Mouse (Mus musculus) lung, adult 18-20 months (tissue): Measurements from ENCODE around the gene Fam181a.

Source experiments
- DNase-seq, 2 experiments: peaks; one replicate each; pipeline ENCODE4 v3.0.0; 2022; ENCODE audit warnings: mixed read lengths in 2 of 2

The Fam181a gene

DNA sequence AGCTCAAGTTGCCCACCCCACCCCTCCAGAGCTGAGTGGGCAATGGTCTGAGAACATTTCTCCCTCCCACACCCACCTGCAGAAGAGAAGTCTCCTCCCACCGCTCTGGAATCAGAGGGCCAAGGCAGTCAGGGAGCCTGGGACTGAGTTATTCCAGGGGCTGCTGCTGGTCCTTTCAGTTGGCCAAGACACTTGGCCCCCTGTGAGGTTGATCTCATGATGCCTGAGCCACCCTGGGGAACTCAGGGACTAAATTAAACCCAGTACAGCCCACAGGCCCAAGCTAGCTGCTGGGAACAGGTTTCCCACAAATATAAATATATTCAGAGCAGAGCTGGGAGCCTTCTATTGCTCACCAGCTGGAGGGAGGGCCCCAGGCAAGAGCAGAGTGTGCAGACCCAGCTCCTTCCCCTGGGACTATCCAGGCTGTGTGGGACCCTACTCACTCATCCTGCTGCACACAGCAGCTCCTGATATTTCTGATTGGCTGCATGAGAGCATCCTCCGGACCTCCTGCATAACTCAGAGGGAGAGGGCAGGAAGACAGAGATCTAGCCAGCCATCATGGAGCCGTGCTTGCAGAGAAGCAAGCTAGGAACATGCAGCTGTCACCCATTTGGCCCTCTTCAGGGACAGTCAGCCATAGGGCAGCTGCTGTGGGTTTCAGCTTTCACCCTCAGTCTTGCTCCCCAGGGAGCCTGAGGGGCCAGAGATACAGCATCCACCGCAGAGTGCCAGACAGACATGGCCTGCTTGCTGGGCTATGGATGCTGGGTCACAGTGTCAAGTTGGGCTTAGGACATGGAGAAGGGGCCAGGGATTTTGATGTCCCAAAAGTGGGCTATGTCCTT lies 48.4 kb downstream of the Fam181a start:
- DNase-seq = no peak

DNA sequence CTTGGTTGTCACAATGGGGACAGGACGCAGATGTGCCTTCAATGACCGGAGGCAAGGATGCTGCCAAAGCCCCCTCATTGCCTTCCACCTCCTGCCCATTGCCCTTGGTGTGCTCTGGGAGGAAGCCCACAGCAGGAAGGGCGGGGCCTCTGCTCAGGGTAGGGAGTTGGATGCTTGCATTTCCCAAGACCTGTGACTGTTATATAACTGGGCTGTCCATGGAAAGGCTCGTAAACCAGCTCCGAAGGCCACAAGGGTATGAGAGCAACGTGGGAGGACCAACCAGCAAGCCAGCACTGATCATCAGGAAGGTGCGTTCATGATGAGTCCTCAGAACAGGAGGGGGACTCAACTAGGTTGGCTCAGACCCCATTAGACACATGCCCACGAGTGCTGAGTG lies 50.0 kb downstream of the Fam181a start:
- no peak for DNase-seq

DNA sequence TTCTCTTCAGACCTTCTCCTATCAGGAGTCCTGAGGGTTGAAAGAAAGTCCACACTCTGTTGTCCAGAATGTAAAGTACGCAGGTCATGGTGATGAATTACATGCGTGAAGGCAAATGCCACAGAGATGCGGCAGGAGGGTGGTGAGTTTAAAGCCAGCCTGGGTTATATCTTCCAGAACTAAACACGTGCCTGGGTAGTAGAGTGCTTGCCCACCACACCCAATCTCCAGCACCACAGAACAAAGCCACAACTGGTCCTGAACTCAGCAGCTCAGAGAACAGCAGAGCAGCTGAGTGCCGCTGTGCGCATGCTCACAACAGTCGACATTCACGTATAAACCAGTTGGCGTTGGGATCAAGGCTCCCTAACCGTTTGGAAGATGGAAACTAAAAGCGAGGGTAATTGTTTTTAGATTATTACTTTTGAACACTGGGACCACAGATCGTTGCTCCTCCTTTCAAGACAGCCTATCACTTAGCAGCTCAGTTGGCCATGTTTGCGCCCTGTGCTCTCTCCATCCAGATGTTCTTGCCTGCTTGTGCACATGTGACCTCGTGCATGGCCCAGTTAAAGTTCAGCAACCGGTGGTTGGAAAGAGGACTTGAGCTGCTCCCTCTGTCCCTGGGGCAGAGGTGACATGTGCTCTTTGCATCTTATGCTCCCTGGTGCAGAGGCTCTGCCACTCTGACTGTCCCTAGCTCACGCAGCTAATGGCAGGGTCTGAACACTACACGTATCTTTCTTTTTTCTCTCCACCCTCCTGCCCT lies 50.9 kb downstream of the Fam181a start:
- DNase-seq = no peak

DNA sequence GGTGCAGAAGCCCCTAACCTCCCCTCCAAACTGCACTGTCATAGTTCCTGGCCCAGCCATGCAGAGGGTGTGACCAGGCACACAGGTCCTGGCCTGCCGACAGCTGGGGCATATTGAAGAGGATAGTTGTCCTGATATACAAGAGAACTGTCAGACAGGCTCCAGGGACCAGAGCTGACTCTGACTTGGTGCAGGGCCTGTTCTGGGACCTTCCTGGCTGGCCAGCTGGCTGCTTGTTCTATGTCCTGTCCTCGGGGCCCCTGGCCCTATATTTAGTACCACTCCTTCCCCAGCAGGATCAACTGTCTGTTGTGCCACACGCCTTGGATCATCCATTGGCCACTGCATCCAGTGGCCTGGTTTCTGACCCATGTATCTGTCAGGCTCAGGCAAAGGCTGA lies 51.6 kb downstream of the Fam181a start:
- no peak for DNase-seq
